Mouse (Mus musculus) cerebellum, postnatal 4 days (tissue): ENCODE measurements at regions not wholly inside any gene's neighbourhood (a gene's known extent, or its start where the extent isn't known, plus 50 kb on each side); places are given as distances from the start of the nearest gene placed in this dataset.

Source experiments
- DNase-seq, 2 experiments: peaks; one replicate each; pipeline ENCODE4 v3.0.0; 2022; ENCODE audit warnings: low spot score in 2 of 2, mixed read lengths in 1 of 2

DNA sequence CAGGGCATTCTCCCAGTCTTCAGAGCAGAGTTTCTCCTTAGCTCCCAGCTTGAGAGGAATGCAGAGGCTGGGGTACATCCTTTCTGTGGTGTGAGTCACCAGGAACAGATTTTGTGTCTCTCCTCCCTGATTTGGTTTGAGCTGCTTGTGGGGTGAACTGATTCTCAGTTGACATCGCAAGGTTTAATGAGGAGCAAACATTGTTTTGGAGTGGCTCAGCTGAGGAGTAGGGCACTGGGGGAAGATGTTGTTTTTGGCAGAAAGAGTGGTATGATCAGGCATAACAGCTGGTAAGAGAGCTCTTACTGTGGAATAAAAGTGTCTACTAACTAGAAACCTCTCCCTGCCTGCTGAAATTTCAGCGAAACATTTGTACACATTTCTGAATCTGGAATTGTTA, 519.4 kb upstream of the Fam241a start:
- no peak for DNase-seq

DNA sequence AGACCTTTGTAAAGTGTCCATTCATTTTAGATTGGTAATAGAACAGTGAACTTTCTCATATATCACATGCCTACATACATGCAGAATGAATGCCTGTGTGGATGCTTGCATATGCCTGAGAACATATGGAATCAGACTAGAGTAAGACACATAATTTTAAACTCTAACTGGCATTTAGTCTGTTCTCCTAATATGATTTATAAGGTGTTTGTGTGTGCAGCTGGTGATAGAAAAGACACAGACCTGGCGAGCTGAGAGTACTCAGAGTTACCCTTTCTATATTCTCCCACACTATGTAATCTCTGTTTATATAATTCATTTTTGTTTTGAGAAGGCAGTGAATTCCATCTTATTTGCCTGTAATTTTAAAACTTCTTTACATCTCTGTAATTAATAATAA, 517.4 kb upstream of the Fam241a start:
- no peak for DNase-seq

DNA sequence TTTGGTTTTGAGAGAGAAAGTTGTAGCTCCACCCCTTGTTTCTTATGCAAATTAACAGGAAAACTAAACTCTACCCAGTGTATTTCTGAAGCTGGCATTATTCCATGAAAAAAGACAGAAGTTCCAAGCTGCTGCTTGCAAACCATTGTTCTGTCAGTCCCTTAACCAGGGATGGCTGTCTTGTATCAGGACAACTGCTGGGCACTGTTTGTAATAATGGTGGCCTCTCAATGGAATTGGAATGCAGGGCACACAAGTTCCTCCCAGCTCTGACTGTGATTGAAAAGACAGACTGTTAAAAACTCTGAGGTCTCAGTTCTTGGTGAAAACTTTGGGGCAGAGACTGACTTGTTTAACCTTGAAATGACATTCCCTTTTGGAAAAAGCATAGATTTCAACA, 516.0 kb upstream of the Fam241a start:
- no peak for DNase-seq

DNA sequence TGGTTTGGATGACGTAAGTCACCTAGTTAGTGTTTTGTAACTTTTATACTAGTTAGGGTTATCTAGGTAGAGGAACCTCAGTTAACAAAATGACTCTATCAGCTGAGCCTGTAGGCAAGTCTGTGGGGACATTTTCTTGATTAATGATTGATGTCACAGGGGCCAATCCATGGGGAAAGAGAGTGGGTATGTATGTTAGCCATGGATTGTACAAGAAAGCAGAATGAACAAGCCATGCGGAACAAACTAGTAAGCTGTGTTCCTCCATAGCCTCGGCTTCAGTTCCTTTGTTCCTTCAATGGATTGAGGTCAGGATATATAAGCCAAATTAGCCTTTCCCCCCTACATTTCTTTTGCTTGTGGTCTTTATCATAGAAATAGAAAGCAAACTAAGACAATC, 498.7 kb upstream of the Fam241a start:
- DNase-seq = no peak

DNA sequence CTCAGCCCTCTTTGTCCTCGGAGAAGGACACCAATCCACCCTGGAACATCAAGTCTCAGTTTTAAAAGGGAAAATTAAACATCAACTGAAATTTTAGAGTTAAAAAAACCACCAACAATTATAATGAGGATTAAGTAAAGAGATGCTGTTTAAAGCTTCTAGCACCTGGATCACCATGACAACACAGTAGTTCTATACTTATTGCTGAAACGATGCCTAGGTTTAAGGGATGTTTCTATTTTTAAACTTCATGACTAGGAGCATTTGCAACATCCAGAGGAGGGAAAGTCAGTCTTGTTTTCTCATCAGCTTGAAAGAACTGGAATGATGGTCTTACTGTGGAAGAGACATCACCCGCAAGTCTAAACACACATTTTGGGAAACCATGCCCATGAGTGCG, 484.5 kb upstream of the Fam241a start:
- no peak for DNase-seq

DNA sequence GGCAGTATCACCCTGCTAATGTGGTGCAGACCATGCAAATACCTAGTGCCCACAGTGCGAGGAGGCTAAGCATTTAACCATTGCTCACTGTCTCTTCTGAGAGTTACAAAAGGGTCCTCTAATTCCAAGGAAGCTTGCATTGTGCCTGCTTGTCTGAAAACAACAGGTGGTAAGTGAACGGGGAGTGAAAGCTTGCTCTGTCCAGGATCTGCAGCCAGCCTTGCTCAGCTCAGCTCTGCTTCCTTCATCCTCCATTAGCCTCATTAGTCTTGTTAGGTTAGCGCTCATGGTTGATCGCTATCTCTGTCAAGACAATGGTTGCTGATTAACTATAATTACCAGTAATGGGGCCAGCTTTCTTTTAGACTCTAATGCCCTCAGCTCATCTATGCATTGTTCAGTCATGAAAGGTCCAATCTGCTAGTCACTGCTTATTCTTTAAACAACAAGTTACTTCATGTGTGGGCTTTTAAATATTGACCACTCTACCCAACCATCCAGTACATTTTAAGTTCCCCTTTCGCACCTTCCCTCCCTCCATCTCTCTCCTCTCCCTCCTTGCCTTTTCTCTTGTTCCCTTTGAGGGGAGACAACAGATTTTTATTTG, 473.5 kb upstream of the Fam241a start:
- DNase-seq = no peak

DNA sequence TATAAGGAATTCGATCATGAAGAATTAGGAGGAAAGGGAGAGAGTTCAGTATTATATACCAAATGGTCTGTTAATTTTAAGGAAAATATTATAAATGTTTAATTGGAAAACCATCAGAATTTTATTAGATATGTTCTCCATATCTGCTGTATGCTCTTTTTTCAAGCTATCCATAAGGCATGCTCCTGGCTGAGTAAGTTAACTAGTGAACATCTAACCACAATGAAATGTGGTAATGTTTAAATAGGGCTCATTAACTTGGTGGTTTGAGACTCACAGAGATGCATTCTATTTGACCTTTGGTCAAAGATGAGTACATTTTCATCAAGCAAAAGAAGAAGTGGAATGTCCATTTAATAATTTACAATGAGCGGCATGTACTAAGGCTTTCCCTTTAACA, 466.2 kb upstream of the Fam241a start:
- DNase-seq = no peak

DNA sequence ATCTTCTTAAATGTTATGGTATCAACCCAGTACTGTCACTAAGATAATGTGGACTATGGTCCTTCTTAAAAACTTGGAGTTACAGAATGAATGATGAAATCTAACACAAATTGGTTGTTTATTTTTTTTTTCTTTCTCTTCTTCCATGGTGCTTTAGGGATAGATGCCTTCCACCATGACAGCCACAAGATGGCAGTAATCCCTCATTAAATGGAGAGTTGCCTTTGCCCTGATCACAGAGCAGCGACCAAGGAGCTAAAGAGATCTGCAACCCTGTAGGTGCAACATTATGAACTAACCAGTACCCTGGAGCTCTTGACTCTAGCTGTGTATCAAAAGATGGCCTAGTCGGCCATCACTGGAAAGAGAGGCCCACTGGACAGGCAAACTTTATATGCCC, 453.0 kb upstream of the Fam241a start:
- DNase-seq = peak in 1 of 2 experiments; percentile 43

DNA sequence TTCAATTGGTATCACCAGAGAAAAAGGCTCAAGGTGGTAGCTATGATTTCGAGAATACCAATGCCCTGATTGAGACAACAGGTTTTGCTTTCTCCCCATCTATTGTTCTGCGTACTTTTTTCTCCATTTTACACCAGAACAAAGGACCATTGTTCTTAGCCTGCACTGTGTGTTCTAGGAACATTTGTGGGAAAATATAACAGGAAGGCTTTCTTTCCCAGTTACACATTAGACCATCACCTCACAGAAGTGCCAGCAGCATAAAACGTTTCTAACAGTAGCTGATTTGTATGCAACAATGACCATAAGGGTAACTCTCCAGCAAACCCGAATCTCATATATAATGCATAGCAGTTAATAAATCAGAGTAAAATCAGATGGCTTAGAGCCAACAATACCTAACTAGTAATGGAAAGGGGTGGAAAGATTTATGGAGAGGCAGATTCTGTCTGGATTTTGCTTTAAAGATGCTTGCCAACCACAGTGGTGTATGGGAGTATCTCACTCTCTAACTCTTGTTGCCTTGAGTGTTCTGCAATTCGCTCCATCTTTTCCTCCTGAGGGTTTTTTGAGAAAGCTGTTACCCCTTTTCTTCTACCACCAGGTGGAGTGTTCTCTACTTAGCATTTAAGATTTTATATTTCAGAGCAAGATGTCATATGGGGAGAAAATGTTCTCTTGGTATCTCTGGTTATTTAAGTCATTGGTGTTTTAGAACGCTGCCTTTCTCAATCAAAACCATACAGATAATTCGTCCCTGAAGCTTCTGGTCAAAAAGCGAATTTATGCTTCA, 451.9 kb upstream of the Fam241a start:
- no peak for DNase-seq

DNA sequence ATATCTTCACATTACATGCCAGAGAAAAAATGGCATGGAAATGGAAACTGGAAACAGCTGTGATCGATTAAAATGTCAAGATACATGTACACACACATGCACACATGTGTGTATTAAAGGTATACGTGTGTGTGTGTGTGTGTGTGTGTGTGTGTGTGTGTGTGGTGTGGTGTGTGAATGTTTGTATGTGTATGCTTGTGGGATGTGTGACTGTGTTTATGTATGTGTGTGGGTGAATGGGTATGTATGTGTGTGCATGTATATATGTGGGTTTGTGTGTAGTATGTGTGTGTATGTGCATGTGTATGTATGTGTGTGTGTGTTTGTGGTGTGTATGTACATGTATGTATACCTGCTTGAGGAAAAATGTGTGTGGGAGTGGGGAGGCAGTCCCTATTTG, 441.4 kb upstream of the Fam241a start:
- no peak for DNase-seq

DNA sequence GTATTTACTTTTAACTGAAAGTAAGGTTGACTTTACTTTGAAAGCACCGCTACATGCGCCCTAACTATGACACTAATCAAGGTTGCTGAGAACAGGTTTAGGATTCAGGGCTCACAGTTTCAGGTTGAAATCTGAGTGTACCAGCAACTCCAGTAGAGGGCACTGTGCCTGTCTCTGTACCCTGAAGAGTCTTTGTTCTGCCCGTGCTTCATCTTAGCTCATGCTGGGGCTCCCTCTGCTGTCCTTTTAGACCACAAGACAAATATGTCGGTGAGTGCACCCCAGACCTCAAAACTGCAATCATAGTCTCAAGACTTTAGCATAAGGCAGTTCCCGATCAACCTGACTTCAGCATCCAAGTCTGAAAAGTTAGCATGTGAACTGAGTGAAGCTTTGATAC, 440.9 kb upstream of the Fam241a start:
- peak; percentile 29 to 73 for DNase-seq

DNA sequence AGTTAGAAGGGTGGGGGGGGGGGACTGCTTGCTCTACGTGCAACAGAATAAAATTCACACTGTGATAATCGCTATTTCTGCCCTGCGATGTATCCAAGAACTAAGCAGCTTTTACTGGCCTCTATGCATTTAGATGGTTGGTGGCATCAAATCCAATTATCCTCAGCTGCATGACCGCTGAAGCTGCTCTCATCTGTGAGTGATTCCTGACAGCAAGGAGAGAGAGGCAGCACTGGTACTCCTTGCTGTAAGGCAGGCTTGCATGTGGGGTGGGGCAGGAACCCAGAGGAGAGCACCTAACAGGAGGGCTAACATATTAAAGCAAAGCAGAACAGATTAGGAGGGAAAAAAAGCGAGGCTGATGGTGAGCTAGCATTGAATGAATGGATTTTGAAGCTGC, 431.6 kb upstream of the Fam241a start:
- DNase-seq = no peak

DNA sequence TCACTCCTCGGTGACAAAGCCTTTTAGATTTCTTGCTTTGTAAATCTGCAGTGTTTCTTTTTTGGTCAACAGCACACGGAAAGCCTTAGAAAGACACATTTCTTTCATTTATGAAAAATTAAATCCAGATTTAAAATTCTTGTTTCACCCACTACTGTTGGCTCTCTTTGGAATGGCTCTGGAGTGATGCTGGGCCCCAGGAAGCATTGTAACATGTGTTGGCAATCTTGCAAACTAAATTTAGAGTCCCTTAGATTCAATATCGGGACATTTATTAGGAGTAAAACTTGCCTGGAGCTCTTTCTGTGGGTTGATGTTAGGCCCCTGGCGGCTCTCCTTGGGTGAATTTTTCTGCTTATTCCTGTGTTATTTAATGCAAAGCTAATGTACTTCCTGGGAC, 405.2 kb upstream of the Fam241a start:
- no peak for DNase-seq

DNA sequence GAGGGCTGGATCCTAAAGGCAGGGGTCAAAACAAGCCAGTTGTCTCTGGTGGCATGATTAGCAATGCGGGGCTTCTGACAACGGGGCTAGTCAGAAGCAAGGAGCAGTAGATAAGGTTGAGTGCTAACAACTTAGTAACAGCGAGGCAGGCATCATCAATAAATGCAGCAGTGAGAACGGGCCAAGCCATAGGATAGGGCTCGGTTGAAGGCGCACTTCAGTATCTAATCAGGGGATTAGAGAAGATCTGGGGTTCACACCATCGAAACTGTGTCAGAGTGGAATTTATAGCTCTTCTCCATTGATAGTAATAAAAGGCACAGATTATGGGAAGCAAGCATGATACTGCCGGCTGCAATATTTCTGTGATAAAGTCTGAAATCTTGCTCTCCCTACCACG, 402.0 kb upstream of the Fam241a start:
- DNase-seq = no peak

DNA sequence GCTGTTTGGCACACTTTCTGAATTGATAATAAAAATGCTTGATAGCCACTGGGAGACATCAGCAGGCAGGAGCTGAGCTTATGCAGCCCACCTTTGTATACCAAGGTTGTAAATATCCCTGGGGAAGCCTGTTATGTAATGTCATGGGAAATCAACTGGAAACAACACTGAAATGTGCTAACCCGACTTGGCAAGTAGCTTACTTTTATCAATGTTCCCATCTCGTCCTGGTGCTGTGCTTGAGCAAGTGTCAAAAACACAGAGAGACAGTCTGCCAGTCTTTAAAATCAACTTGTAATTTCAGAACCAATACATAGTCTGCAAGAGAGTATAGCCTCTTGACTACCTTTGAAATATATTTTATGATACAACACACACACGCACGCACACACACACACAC, 391.7 kb upstream of the Fam241a start:
- DNase-seq = no peak

DNA sequence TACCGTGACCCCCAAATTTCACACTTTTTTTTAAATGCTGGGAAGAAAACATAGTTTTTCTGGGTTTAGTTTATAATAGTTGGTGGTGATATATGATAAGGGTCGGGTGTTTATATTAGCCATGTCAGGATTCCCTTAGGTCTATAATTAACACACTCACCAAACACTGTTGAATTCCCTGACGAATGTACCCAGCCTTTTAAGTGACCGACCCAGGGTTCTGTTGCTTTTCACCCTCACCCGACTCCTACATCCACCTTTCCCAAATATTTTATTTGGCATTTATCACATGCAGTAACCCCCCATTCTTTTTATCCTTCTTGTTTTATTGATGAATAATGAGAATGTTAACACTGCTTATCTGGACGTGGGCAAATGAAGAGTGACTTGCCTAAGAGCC, 389.1 kb upstream of the Fam241a start:
- no peak for DNase-seq

DNA sequence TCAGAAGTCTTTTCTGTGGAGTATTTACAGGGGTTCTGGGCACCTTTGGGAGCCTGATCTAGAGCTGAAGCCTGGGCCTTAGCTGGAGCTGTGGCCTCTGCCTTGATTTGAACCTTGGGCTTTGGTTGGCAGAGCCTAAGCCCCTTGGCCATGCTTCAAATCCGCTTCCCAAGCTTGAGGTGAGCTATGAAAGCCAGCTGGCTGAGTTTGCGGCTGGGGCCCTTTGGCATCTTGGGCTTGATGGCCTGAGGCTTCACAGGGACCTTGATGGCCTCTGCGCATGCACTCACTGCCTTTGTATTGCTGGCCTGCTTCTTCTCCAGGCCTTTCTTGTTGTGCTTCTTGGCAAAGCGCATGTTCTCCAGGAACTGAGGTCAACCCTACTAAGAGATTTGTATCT, 384.5 kb upstream of the Fam241a start:
- DNase-seq = no peak

DNA sequence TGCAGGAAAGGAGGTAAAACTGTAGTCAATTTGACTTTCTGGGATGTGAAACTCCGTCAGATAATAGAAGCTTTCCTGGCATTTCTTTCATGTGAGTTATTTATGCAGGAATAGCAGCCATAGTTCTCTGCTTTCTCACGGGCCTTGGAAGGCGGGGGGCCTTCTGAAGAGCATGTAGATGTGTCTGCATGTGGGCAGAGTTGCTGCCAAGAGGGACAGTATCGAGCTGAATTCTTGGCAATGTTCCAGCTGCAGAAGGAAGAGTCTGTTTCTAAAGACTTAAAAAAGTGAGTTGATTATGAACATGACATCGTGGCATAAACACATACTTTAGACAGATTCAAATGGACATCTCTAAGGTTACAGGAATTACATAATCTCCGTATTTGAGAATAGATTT, 374.5 kb upstream of the Fam241a start:
- DNase-seq = peak in 1 of 2 experiments; percentile 4

DNA sequence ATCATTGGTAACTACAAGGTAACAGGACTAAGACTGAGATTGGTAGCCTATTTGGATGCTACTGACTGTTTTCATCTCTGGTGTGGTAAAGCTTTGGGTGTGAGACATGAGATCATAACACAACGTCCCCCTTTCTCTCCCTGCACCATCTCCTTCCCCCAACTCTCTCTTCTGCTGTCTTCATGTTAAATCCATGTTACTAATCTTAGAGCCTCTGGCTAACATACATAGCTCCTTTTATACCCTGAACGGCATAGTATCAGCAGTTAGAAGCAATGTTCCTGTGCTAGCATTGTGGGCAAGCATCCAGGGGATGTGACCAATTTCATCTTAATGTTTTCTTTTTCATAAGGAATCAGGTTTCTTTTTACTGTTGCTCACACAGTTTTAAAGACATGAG, 365.1 kb upstream of the Fam241a start:
- DNase-seq = no peak

DNA sequence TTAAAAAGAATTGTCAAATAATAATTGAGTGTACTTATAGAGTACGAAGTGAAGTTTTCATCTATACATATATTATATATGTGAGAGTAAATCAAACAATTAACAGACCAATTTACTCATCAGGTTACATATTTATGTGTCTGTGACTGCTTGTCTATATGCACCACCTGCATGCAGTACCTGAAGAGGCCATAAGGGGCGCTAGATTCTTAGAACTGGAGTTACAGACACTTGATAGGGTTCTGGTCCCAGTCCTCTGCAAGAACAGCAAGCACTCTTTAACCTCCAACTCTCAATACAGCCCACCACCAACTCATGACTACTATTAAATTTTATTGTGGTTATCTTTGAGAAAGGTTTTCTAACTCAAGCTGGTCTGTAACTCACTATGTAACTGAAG, 351.7 kb upstream of the Fam241a start:
- DNase-seq = no peak

DNA sequence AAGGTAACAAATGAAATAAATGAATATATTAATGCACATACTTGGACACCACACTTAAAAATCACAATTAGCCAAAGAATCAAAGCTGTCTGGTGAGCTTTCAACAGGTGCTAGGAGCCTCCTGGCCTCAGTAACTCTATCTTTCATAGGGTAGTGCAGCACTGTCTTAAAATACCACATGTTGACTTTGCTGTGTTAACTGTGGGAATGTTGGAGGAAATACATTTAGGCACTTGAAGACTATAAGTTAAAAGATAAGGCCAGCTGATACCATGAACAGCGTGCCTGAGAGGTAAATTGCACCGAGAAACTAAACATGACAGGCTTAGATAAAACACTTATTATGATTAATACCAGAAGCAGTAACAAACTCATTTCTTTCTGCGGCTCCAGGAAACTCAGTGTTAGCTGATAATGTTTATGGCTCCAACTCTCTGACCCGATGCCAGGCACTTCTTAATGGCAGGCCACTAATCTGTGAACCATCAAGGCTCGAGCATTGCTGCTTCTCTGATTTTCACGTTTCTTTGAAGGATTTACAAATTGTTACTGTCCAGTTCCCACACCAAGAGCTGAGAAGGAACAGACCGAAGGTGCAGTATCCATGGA, 343.8 kb upstream of the Fam241a start:
- DNase-seq = no peak

DNA sequence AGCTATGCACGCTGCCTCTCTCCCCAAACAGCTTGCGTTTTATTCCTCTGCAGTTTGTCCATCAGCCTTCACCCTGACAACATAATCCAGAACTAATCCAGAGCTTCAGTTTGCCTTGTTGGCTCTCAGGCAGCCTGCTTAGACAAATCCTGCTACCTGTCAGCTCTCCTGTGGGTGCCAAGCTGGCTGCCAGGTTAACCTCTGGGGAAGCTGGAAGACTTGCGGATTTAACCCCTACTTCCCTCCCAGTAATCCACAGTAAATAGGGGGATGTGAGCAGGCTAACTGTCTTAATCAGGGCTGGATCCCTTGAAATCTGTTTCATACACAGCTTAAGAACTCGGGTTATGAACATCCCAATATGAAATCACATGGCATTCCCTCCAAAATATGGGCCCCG, 334.3 kb upstream of the Fam241a start:
- DNase-seq = no peak

DNA sequence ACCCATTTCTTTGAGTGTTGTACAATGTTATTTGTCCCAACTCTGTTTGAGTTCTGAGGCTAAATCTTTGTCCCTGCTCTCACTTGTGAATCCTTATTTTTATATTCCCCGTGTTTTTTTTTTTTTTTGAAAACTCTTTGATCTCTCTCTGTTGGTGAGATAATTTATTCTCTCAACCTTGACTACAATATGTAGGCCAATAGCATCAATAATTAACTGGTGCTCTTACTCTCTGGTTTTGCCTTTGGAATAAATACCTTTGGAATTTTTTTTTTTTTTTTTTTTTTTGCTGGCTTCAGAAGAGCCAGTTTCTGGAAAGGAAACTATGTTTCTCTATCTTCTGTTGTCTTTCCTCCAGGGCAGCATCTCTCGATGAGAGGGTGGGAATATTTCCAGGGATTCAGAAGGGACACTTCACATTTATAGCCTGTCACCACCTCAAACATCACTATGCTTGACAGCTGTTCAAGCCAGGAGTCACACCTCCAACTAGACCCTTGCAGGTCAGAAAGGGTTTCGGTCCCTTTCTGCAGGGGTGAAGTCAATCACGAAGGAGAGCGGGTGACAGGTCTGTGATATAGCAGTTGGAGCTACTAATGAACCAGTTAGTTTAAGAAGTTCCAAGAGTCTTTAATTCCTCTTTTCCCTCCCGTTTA, 330.9 kb upstream of the Fam241a start:
- DNase-seq = no peak
